ENCODE assay signal across 21 mouse cellular contexts in the genomic region with DNA sequence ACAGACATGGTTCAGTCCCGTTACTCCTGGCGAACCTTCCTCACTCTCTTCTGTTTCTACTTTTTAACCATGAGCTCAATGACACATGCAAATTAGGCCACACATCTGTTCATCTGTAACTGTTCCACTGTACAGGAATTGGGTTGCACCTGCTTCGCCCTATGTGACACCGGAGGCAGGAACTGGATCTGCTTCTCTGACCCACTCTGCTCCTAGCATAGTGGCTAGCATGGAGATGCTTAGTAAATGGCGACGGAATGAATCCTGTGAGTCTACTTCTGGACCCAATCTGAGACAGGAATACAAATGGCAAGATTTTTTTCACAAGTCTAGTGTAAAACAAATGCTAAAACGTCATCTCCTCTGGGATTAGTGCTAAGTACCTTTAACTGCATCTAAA.
A peak's percentile ranks its signal among the peaks of the same experiment; 100 is the strongest.
DNase-seq lines count a peak whose midpoint lies in the region; ATAC-seq lines count a peak whose summit lies in the region.
"Had no signal": no experiment of that assay in that cellular context is flagged by ENCODE, and none has a peak within 500 bp of the region (broad histone marks: within the 10 kb centered on the region; RNA-seq: fewer than 3 reads in every experiment).

No protein-coding gene starts in this region.

- no peaks in the 10 kb centered on the region for H3K27me3 ChIP-seq in midbrain, embryonic 13.5 days
- H3K27me3 ChIP-seq in limb, embryonic 10.5 days (ENCODE audit: low read depth, poor library complexity, severe bottlenecking) = no peaks in the 10 kb centered on the region
- H3K27me3 ChIP-seq: embryonic facial prominence, embryonic 13.5 days; heart, embryonic 13.5 days; limb, embryonic 13.5 days; liver, embryonic 15.5 days; megakaryocyte, embryonic 14.5 days had no signal

- 42% methylated on average over 7 of the region's 7 CpGs for WGBS in midbrain, embryonic 13.5 days
- 79% methylated on average over 7 of the region's 7 CpGs for WGBS in limb, embryonic 10.5 days

- no peak overlapping the region for H3K9ac ChIP-seq in midbrain, embryonic 13.5 days (replicated peaks)
- H3K9ac ChIP-seq: embryonic facial prominence, embryonic 13.5 days; heart, embryonic 13.5 days; limb, embryonic 13.5 days; liver, embryonic 15.5 days had no signal

- H3K9me3 ChIP-seq in midbrain, embryonic 13.5 days = no peaks in the 10 kb centered on the region
- H3K9me3 ChIP-seq in limb, embryonic 10.5 days (replicated peaks) = no peaks in the 10 kb centered on the region
- H3K9me3 ChIP-seq: embryonic facial prominence, embryonic 13.5 days; heart, embryonic 13.5 days; limb, embryonic 13.5 days; liver, embryonic 15.5 days; megakaryocyte, embryonic 14.5 days had no signal

- H3K4me1 ChIP-seq in midbrain, embryonic 13.5 days (replicated peaks) = peaks cover 21% of the 10 kb centered on the region
- H3K4me1 ChIP-seq in limb, embryonic 10.5 days = no peaks in the 10 kb centered on the region
- H3K4me1 ChIP-seq: embryonic facial prominence, embryonic 13.5 days; heart, embryonic 13.5 days; limb, embryonic 13.5 days; liver, embryonic 15.5 days; megakaryocyte, embryonic 14.5 days had no signal

- H3K4me3 ChIP-seq in midbrain, embryonic 13.5 days (replicated peaks) = no peak overlapping the region
- H3K4me3 ChIP-seq in limb, embryonic 10.5 days = no peak overlapping the region
- H3K4me3 ChIP-seq: embryonic facial prominence, embryonic 13.5 days; gastrocnemius, adult 2 months; heart, embryonic 13.5 days; limb, embryonic 13.5 days; liver, embryonic 15.5 days; megakaryocyte, embryonic 14.5 days; myocyte had no signal

- peak overlapping the region; percentile 49; the same call in 1 of the 2 replicates for H3K27ac ChIP-seq in midbrain, embryonic 13.5 days
- no peak overlapping the region for H3K27ac ChIP-seq in limb, embryonic 10.5 days
- H3K27ac ChIP-seq: embryonic facial prominence, embryonic 13.5 days; gastrocnemius, adult 2 months; heart, embryonic 13.5 days; limb, embryonic 13.5 days; liver, embryonic 15.5 days had no signal

- DNase-seq in cerebellum, adult 18-20 months = peak; percentile 3 to 9
- no peak for DNase-seq in cerebellum, postnatal 10 days
- DNase-seq in thymus, postnatal 4 days = peak; percentile 9
- no peak for DNase-seq in thymus, postnatal 25 days
- no peak for DNase-seq in gastrocnemius, postnatal 4 days (ENCODE audit: low spot score in 2 of 2)
- DNase-seq in limb, embryonic 10.5 days (ENCODE audit: low spot score) = no peak
- DNase-seq in left cerebral cortex, adult 11 months (ENCODE audit: low spot score) = no peak
- DNase-seq: gastrocnemius, adult 2 months; heart, adult 11 months; kidney, adult 2 months; kidney, postnatal 14 days; lung, postnatal 10 days had no signal

- H3K4me2 ChIP-seq in midbrain, embryonic 13.5 days (replicated peaks) = no peak overlapping the region
- H3K4me2 ChIP-seq: embryonic facial prominence, embryonic 13.5 days; heart, embryonic 13.5 days; limb, embryonic 13.5 days; liver, embryonic 15.5 days had no signal

- H3K36me3 ChIP-seq in midbrain, embryonic 13.5 days = no peaks in the 10 kb centered on the region
- no peaks in the 10 kb centered on the region for H3K36me3 ChIP-seq in limb, embryonic 10.5 days
- H3K36me3 ChIP-seq: embryonic facial prominence, embryonic 13.5 days; G1E; heart, embryonic 13.5 days; limb, embryonic 13.5 days; liver, embryonic 15.5 days had no signal

- ATAC-seq in midbrain, embryonic 13.5 days = no peak
- ATAC-seq: CD4-positive, CD25-positive, alpha-beta regulatory T cell, adult 4 months had no signal

Comparison
In these comparisons a context has a peak if more than half of its experiments do, and no peak if none do; other contexts are left out.
1. DNase-seq: peak in cerebellum, adult 18-20 months (2 of 2) and thymus, postnatal 4 days (single experiment); none in cerebellum, postnatal 10 days (0 of 2), thymus, postnatal 25 days (single experiment), gastrocnemius, postnatal 4 days (0 of 2), limb, embryonic 10.5 days (single experiment) and left cerebral cortex, adult 11 months (single experiment).